Mouse (Mus musculus) layer of hippocampus, postnatal 10 days (tissue): Measurements from ENCODE around the gene Glb1. TPM values are rescaled to one million over a fixed set of nuclear protein-coding genes. Genes with fewer than 3 reads are reported as not detected.

Experiments
- DNase-seq, 2 experiments: peaks; one replicate each; pipeline ENCODE4 v3.0.0; 2021; ENCODE audit warnings: low spot score in 2 of 2
- total RNA-seq, 2 experiments: library from RNA; stranded (reverse); gene quantifications; 2 replicates each; pipeline ENCODE4 v1.2.3; 2021

The Glb1 gene
- total RNA-seq, 2 experiments from 2014 or later = 28.6 to 29.2 TPM

- no peak for DNase-seq
Observed at GRCm38 (mm10) chr9:114440548-114440947, 39.7 kb downstream of the Glb1 start.

- no peak for DNase-seq
Observed at GRCm38 (mm10) chr9:114442225-114442624, 41.3 kb downstream of the Glb1 start.

- no peak for DNase-seq
Observed at GRCm38 (mm10) chr9:114442893-114443292, 42.0 kb downstream of the Glb1 start.

- DNase-seq = no peak
Observed at GRCm38 (mm10) chr9:114443351-114443750, 42.5 kb downstream of the Glb1 start.

GRCm38 (mm10) chr9:114446887-114447286, 46.0 kb downstream of the Glb1 start:
- no peak for DNase-seq

DNA sequence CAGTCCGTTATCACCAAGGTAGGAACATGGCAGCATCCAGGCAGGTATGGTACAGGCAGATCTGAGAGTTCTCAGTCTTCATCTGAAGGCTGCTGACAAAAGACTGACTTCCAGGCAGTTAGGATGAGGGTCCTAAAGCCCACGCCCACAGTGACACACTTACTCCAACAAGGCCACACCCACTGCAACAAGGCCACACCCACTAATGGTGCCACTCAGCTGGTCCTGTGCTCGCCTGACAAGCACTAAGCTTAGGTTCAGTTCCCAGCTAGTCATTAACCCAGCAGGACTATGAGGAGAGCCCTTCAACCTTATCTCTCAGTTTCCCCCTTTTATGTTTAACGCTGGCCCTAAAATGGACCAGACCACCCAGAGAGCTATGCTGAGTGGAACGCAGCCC, 47.8 kb downstream of the Glb1 start:
- no peak for DNase-seq

DNA sequence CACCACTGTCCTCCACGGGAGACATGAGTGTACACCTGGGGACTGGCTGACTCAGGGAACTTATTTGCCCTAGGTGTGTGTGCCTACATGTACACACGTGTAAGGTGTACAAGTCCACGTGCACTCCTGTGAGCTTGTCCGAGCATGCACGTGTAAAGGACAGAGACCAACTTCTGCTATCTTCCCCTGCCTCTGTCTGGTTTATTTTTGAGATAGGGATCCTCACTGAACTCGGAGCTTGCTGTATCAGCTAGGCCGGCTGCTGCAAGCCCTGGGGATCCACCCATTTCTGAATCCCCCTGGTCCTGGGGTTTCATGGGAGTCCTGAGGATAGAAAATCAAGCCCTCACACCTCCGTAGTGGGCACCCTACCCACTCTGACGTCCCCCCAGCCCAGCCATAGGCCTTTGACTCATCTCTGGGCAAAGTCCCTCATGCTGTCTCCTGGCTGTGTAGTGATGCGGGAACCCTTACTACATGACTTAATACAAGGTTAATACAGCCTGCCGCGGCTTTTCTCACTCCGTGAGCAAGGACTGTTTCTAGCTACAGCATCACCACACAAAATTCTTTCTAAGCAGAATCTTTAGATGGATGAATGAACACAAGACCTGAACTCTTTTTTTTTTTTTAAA, 48.4 kb downstream of the Glb1 start:
- DNase-seq = no peak

DNA sequence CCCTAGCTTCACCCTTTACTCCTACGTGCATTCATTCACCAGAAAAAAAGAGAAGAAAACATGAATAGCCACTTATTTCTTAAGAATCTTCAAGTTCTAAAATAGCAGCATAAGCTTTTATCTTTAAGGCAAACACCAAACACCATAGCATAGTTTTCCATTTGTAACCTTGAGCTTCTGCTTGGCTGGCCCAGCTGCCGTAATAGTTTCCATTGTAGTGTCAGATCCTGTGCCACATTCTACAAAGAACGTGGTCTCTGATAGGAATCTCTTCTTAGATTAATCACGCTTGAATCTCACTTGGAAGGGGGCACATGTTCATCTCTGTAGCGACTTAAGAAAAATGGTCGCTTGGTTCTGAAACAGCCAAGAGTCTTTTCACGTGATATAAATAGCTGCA, 50.7 kb downstream of the Glb1 start:
- no peak for DNase-seq

- no peak for DNase-seq
Observed at GRCm38 (mm10) chr9:114452418-114452817, 51.5 kb downstream of the Glb1 start.

DNA sequence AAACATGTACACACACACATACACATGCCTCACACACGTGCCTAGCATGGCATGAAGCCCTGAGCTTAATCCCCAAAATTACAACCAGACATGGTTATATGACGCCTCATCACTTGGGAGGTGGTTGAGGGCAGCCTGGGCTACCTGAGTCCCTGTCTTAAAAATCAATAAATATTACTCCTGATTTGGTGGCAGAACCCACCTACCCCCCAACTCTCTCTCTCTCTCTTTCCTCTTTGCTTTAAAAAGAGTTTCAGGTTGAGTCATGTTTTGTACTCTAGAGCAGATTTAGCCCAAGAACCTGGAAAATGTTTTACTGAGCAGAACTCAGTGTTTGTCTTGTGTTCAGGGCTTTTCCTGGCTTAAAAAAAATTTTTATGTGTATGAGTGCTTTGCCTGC, 54.5 kb downstream of the Glb1 start:
- DNase-seq = no peak

- no peak for DNase-seq
Observed at GRCm38 (mm10) chr9:114458436-114458835, 57.6 kb downstream of the Glb1 start.

DNA sequence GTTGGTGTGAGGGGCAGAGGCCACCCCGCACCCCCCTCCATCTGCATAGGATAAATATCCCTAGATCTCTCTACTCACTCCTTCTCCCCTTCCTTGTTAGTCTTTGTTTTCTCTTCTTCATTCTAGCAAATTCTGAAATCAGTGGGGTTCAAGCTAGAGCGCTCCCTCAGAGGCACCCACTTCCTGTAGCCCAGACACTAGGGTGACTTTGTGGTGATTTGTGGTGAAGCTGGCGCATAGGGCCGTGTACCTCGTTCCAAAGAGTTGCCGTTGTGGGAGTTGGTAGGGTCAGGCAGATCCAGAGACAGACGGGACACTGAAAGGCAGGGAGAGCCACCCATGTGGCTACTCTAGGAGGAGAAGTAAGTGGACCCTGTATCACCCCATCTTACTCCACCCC, 61.7 kb downstream of the Glb1 start:
- DNase-seq = no peak

- no peak for DNase-seq
Observed at GRCm38 (mm10) chr9:114465442-114465841, 64.6 kb downstream of the Glb1 start.

DNA sequence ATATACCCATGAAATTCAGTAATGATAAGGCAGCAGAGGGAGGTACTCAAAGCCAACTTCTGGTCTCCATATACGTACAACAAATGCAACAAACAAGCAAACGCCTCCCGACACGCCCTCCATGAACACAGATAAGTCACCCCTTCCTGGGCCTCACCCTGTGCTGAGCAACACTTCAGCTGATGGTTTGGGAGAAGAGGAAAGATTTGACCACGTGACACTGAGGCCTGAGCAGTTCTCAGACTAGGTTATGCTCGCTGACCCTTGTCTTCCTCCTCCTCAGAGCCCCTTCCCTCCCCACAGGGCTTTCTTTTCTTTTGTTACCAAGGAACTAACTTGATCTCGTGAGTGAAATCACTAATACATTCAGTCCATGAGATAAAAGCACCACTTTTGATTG, 66.0 kb downstream of the Glb1 start:
- DNase-seq = no peak

DNA sequence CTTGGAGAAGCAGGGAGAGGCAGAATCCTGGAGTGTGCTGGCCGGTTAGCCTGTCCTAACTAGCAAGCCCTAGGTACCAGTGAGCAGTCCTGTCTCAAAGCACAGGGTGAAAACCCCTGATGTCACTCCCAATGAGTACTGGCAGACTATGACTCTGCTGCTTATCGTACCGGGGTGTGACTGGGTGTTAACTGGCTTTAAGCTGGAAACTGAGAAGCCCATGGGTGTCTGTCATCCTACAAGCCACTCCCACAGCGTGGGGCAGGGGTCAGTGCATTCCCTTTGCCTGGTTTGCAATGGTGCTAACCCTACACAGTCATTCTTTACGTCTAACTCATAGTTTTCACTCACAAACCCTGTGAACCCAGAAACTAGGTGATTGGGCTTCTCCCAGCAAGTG, 67.3 kb downstream of the Glb1 start:
- DNase-seq = no peak

- no peak for DNase-seq
Observed at GRCm38 (mm10) chr9:114468701-114469100, 67.8 kb downstream of the Glb1 start.

DNA sequence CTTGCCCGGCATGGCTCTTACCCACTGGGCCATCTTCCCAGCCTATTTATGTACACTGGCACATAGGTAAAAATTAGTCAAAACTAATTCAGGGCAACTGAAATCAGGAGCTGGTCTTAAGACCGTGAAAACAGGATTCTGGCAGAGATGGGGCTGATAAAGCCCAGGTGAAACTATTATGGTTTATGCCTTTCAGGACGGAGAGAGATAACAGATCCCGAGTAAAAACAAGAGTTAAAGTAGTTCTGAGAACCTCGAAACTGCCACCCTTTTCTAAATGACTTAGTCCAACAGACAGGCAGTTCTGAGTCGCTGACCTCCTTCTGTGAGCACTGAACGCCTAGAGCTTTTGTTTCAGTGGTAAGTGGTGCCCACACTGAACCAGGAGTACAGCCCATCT, 71.0 kb downstream of the Glb1 start:
- DNase-seq = no peak

- DNase-seq = no peak
Observed at GRCm38 (mm10) chr9:114477019-114477418, 76.1 kb downstream of the Glb1 start.

DNA sequence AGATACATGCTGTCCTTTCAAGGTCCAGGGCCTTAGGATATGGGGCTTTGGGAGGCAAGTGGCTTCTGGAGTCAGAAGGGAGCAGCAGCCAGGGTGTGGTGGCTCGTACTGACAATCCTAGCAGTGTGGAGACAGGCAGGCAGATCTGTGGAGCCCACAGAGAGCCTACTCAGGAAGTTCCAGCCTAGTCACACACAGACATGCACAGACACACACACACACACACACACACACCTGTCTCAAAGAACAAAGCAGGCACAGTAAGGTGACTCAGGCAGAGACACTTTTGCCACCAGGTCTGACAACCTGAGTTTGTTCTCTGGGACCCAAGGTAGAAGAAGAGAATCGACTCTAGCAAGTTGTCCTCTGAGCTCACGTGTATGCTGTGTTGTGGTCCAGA, 80.1 kb downstream of the Glb1 start:
- no peak for DNase-seq

GRCm38 (mm10) chr9:114484771-114485170, 83.9 kb downstream of the Glb1 start:
- no peak for DNase-seq

DNA sequence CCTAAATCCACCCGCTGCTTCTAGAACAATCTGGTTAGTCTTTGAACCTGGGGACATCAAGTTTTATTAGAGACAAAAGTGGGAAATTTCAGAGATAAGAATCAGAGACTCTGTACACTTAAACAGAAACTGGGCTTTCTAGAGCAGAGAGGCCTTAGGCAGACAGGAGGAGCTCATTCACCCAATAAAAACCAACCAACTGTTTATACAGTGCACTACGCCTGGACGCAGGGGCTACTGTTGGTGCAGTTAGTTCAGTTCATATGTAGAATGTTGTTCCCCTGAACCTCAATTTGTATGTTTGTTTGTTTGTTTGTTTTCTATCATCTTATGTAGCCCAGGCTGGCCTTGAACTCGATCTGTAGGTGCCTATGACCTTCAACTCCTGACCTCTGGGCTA, 85.9 kb downstream of the Glb1 start:
- no peak for DNase-seq

DNA sequence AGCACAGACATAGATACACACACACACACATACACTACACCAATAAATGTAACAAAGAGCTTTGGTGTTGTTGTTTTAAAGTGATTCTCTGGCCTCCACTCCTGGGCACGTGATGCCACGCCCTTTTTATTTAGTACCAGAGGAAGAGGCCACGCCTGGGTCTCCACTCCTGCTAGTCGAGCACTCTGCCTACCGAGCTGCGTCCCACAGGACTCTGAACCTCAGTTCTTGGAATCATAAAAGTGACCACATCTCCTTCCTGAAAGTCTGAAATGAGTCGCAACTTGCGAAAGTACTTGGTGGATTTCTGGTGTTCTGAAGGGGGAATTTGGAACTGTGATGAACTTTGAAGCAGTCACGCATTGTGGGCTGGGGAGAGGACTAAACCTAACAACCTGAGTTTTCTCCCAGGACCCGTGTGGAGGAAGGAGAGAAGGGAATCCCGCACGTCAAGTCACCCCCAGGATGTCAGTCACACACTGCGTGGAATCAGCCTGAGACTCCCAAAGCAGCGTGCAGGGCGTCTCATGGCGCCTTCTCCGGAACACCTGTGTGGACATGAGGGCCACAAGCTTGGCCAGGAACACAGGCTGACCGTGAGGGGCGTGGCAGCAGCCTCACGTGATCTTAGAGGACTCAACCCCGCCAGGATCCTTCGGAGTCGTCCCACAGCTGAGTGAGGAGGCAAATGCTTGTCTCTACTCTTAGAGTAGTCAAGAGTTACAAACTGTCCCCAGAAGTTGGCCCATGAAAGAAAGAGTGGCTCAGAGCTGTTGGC, 86.8 kb downstream of the Glb1 start:
- DNase-seq = no peak

GRCm38 (mm10) chr9:114496469-114496868, 95.6 kb downstream of the Glb1 start:
- DNase-seq = no peak
